Mouse (Mus musculus) hindbrain, embryonic 11.5 days (tissue): Measurements from ENCODE around the gene Cideb. TPM values are rescaled to one million over a fixed set of nuclear protein-coding genes. Genes with fewer than 3 reads are reported as not detected.

ENCODE experiments used
- ATAC-seq: fragments of 200-750 bp; cut with Nextera tagmentation; 2 replicates; pipeline ENCODE4 v1.8.0; 2017; ENCODE audit warnings: mild to moderate bottlenecking, moderate TSS enrichment, moderate library complexity; ENCODE audit not compliant: low FRiP score
- DNase-seq: peaks from one replicate; pipeline ENCODE4 v3.0.0-alpha.2; 2015; ENCODE audit warnings: low spot score
- H3K27ac ChIP-seq: fragments of 300-500 bp; sonication (generic); 2 replicates; pipeline ENCODE4 v1.5.1; 2014; ENCODE audit warnings: mild to moderate bottlenecking, low read depth, low read length
- H3K27me3 ChIP-seq: fragments of 300-500 bp; sonication (generic); 2 replicates; pipeline ENCODE4 v1.6.1; 2014; ENCODE audit warnings: mild to moderate bottlenecking, low read length, moderate library complexity, mixed read lengths; ENCODE audit not compliant: control insufficient read depth, insufficient read depth
- H3K36me3 ChIP-seq: fragments of 300-500 bp; sonication (generic); 2 replicates; pipeline ENCODE4 v1.6.1; 2014; ENCODE audit warnings: mild to moderate bottlenecking, low read length, moderate library complexity, mixed read lengths; ENCODE audit not compliant: control insufficient read depth, insufficient read depth
- H3K4me1 ChIP-seq: fragments of 300-500 bp; sonication (generic); replicated peaks from 2 replicates; pipeline ENCODE4 v1.6.1; 2014; ENCODE audit warnings: low read length, mixed read lengths; ENCODE audit not compliant: control insufficient read depth, insufficient read depth
- H3K4me2 ChIP-seq: fragments of 300-500 bp; sonication (generic); replicated peaks from 2 replicates; pipeline ENCODE4 v1.6.1; 2014; ENCODE audit warnings: mild to moderate bottlenecking, low read depth, low read length
- H3K4me3 ChIP-seq: fragments of 300-500 bp; sonication (generic); 2 replicates; pipeline ENCODE4 v1.5.1; 2014; ENCODE audit warnings: low read depth, low read length
- H3K9ac ChIP-seq: fragments of 300-500 bp; sonication (generic); 2 replicates; pipeline ENCODE4 v1.6.1; 2014; ENCODE audit warnings: low read depth, low read length
- H3K9me3 ChIP-seq: fragments of 300-500 bp; sonication (generic); 2 replicates; pipeline ENCODE4 v1.6.1; 2016; ENCODE audit warnings: low read length; ENCODE audit not compliant: control insufficient read depth
- WGBS: fragments of 180-500 bp; shearing (Covaris S2); extraction: QIAGEN DNeasy Blood & Tissue Kit; methylation state at CpG from one replicate; pipeline ENCODE4 v1.1.7; 2014; 5-methylcytosine and 5-hydroxymethylcytosine counted together
- polyA plus RNA-seq: library from polyadenylated mRNA; unstranded; fragments of >200 nt; fragmentation: Nextera tagmentation; extraction: Ambion mirVana; gene quantifications from 2 replicates; pipeline ENCODE4 v1.2.1, GENCODE M21; 2014

Cideb gene
- polyA plus RNA-seq, 1 experiment from 2014 or later = not detected

DNA sequence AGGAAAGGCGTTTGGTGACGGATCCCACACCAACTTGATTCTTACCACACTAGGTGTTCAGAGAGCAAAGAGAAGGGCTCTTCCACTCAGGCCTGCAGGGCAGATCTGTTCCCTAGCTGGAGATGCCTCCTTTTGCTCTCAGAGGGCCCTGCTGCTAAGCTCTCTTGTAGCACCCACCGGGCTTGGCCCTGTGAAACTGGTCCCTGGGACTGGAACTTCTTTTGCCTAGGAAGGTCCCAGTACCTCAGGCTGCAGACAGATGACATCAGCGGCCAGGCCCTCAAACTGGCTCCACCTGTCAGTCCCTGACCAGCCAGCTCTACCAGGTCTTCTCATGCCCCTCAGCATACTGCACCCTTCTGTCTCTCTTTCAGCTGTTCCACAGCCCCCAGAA is 44.5 kb downstream of the Cideb start, which contains the start of gene Tgm1:
Gene Tgm1, minus strand, starts transcription at position 198 of the 394 bp plus-strand sequence.
- WGBS = 31% methylated on average over 4 of the region's 4 CpGs
- Histone ChIP-seq H3K4me3 (no peak within 1 kb of the TSS), H3K27me3 (peaks cover 8% of the 10 kb centered on the region), H3K9ac (no peak within 1 kb of the TSS), H3K4me2 (0 out of 2 replicates have a peak within 1 kb of the TSS, but pooled peaks have one; percentile 7), H3K9me3 (no peaks in the 10 kb centered on the region), H3K4me1 (no peaks in the 10 kb centered on the region), H3K27ac (no peak within 1 kb of the TSS), H3K36me3 (no peaks in the 10 kb centered on the region)
- DNase-seq (no peak), ATAC-seq (no peak)

GRCm38 (mm10) chr14:55713007-55713728 is 45.1 kb downstream of the Cideb start:
- peaks cover 8% of the 10 kb centered on the region for H3K27me3 ChIP-seq
- H3K4me3 ChIP-seq = no peak overlapping the region
- H3K4me1 ChIP-seq = no peaks in the 10 kb centered on the region
- 0 out of 2 replicates have a peak overlapping the region, but pooled peaks have one; percentile 7 for H3K4me2 ChIP-seq
- H3K36me3 ChIP-seq = no peaks in the 10 kb centered on the region
- H3K9ac ChIP-seq = no peak overlapping the region
- H3K27ac ChIP-seq = no peak overlapping the region
- no peaks in the 10 kb centered on the region for H3K9me3 ChIP-seq
- ATAC-seq = no peak
- no peak for DNase-seq
- 14% methylated on average over 25 of the region's 25 CpGs for WGBS

GRCm38 (mm10) chr14:55711786-55712185 is 46.5 kb downstream of the Cideb start:
- no peaks in the 10 kb centered on the region for H3K4me1 ChIP-seq
- H3K9me3 ChIP-seq = no peaks in the 10 kb centered on the region
- no peaks in the 10 kb centered on the region for H3K36me3 ChIP-seq
- 69% methylated on average over 7 of the region's 7 CpGs for WGBS
- no peak overlapping the region for H3K27ac ChIP-seq
- H3K4me3 ChIP-seq = no peak overlapping the region
- no peak overlapping the region for H3K9ac ChIP-seq
- ATAC-seq (no peak), DNase-seq (no peak)
- H3K4me2 ChIP-seq = no peak overlapping the region
- H3K27me3 ChIP-seq = peaks cover 8% of the 10 kb centered on the region

GRCm38 (mm10) chr14:55709509-55709908 is 48.7 kb downstream of the Cideb start:
- Histone ChIP-seq H3K9ac (no peak overlapping the region), H3K27me3 (peaks cover 8% of the 10 kb centered on the region), H3K4me3 (no peak overlapping the region), H3K9me3 (no peaks in the 10 kb centered on the region), H3K4me2 (no peak overlapping the region), H3K4me1 (no peaks in the 10 kb centered on the region), H3K36me3 (no peaks in the 10 kb centered on the region), H3K27ac (no peak overlapping the region)
- ATAC-seq (no peak), DNase-seq (no peak)
- WGBS = 87% methylated on average over 4 of the region's 4 CpGs

- Histone ChIP-seq H3K36me3 (no peaks in the 10 kb centered on the region), H3K4me2 (no peak overlapping the region), H3K27ac (no peak overlapping the region), H3K4me1 (no peaks in the 10 kb centered on the region), H3K27me3 (peaks cover 2% of the 10 kb centered on the region; the same call in 1 of the 2 replicates), H3K9me3 (no peaks in the 10 kb centered on the region), H3K9ac (no peak overlapping the region), H3K4me3 (no peak overlapping the region)
- ATAC-seq (no peak), DNase-seq (no peak)
- 87% methylated on average over 5 of the region's 5 CpGs for WGBS
These were observed 50.9 kb downstream of the Cideb start for GRCm38 (mm10) chr14:55707397-55707796.

DNA sequence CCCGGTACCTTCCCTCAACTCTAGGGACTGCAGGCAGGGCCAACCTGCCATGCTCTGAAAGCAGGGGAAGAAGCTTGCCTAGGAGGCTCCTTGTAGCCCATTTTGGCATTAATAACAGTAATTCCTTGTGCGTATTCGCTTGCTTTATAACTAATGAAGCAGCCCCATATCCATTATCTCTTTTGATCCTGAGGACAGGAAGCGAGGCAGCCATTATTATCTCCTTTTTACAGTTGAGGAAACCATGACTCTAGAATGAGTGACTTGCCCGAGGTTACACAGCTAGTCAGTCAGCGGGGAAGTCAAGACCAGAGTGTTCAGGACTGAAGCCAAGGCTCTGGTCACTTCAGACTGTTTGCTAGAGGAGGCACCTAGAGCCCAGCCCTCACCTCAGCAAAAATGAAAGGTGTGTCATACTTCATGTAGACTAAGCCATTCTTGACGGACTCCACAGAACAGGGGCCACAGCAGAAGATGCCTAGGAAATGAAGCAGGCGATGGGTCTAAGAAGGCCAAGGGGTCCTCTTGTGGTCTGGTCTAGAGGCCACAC is 52.1 kb downstream of the Cideb start:
- H3K4me2 ChIP-seq = no peak overlapping the region
- H3K27ac ChIP-seq = no peak overlapping the region
- peaks cover 2% of the 10 kb centered on the region; the same call in 1 of the 2 replicates for H3K27me3 ChIP-seq
- no peak overlapping the region for H3K4me3 ChIP-seq
- no peaks in the 10 kb centered on the region for H3K4me1 ChIP-seq
- no peaks in the 10 kb centered on the region for H3K36me3 ChIP-seq
- H3K9ac ChIP-seq = no peak overlapping the region
- 91% methylated on average over 8 of the region's 8 CpGs for WGBS
- no peaks in the 10 kb centered on the region for H3K9me3 ChIP-seq
- DNase-seq = no peak
- no peak for ATAC-seq

Other genes with a start within 250 kb of the Cideb start
- 1.3 and 1.6 TPM in 2 replicates for gene Cpne6, start 248.0 kb downstream of the Cideb start, polyA plus RNA-seq
- 0.15 and 0.20 TPM in 2 replicates for gene Nrl, start 233.5 kb downstream of the Cideb start, polyA plus RNA-seq
- 11.3 and 12.6 TPM in 2 replicates for gene Pck2, start 218.2 kb downstream of the Cideb start, polyA plus RNA-seq
- gene Dcaf11, start 198.5 kb downstream of the Cideb start, polyA plus RNA-seq = 81.5 and 85.4 TPM in 2 replicates
- 0.52 TPM in 1 of 2 replicates, not detected in the other for gene A730061H03Rik, start 198.1 kb downstream of the Cideb start, polyA plus RNA-seq
- gene Fitm1, start 182.8 kb downstream of the Cideb start, polyA plus RNA-seq = 0.77 and 1.8 TPM in 2 replicates
- gene Psme1, start 180.3 kb downstream of the Cideb start, polyA plus RNA-seq = 126 TPM in 2 replicates
- gene Emc9, start 173.2 kb downstream of the Cideb start, polyA plus RNA-seq = 6.4 and 8.5 TPM in 2 replicates
- 195 and 222 TPM in 2 replicates for gene Psme2, start 167.3 kb downstream of the Cideb start, polyA plus RNA-seq
- 10.6 and 12.1 TPM in 2 replicates for gene Rnf31, start 166.8 kb downstream of the Cideb start, polyA plus RNA-seq
- 6.9 and 7.6 TPM in 2 replicates for gene Irf9, start 154.9 kb downstream of the Cideb start, polyA plus RNA-seq
- 8.2 and 8.8 TPM in 2 replicates for gene Rec8, start 140.4 kb downstream of the Cideb start, polyA plus RNA-seq
- gene Ipo4, start 122.5 kb downstream of the Cideb start, polyA plus RNA-seq = 71.2 and 73.1 TPM in 2 replicates
- gene Gm49378, start 120.6 kb downstream of the Cideb start, polyA plus RNA-seq = 1.7 and 4.0 TPM in 2 replicates
- gene Tm9sf1, start 114.7 kb downstream of the Cideb start, polyA plus RNA-seq = 60.2 and 61.9 TPM in 2 replicates
- 0.38 and 0.48 TPM in 2 replicates for gene Tssk4, start 108.3 kb downstream of the Cideb start, polyA plus RNA-seq
- gene Mdp1, start 98.0 kb downstream of the Cideb start, polyA plus RNA-seq = 67.7 and 70.2 TPM in 2 replicates
- 54.6 and 58.8 TPM in 2 replicates for gene Gmpr2, start 86.5 kb downstream of the Cideb start, polyA plus RNA-seq
- 596 and 597 TPM in 2 replicates for gene Nedd8, start 86.3 kb downstream of the Cideb start, polyA plus RNA-seq
- gene Tinf2, start 76.6 kb downstream of the Cideb start, polyA plus RNA-seq = 52.7 and 63.1 TPM in 2 replicates
- 0.36 and 0.49 TPM in 2 replicates for gene Tgm1, start 44.5 kb downstream of the Cideb start, polyA plus RNA-seq
- gene Rabggta, start 36.2 kb downstream of the Cideb start, polyA plus RNA-seq = 25.3 and 27.4 TPM in 2 replicates
- 68.6 and 72.1 TPM in 2 replicates for gene Dhrs1, start 12.8 kb downstream of the Cideb start, polyA plus RNA-seq
- 47.0 and 47.6 TPM in 2 replicates for gene Nop9, start 12.8 kb downstream of the Cideb start, polyA plus RNA-seq
- 0.28 and 0.62 TPM in 2 replicates for gene Ltb4r2, start 3.0 kb upstream of the Cideb start, polyA plus RNA-seq
- gene Ltb4r1, start 7.5 kb upstream of the Cideb start, polyA plus RNA-seq = 0.14 TPM in 1 of 2 replicates, not detected in the other
- 6.6 and 7.6 TPM in 2 replicates for gene Adcy4, start 25.6 kb upstream of the Cideb start, polyA plus RNA-seq
- 11.0 and 12.9 TPM in 2 replicates for gene Ripk3, start 30.4 kb upstream of the Cideb start, polyA plus RNA-seq
- gene Nfatc4, start 64.7 kb upstream of the Cideb start, polyA plus RNA-seq = 19.5 and 25.5 TPM in 2 replicates
- 8.3 and 8.8 TPM in 2 replicates for gene Nynrin, start 95.6 kb upstream of the Cideb start, polyA plus RNA-seq
- 0.17 and 0.31 TPM in 2 replicates for gene Cbln3, start 125.9 kb upstream of the Cideb start, polyA plus RNA-seq
- 7.8 and 9.3 TPM in 2 replicates for gene Khnyn, start 126.5 kb upstream of the Cideb start, polyA plus RNA-seq
- 39.7 and 41.9 TPM in 2 replicates for gene Sdr39u1, start 141.8 kb upstream of the Cideb start, polyA plus RNA-seq
- not detected in 2 replicates for gene Cma1, start 186.2 kb upstream of the Cideb start, polyA plus RNA-seq
- not detected in 2 replicates for gene Cma2, start 192.5 kb upstream of the Cideb start, polyA plus RNA-seq